Mouse (Mus musculus): ENCODE data around the gene Tmem120b. TPM values are rescaled to one million over a fixed set of nuclear protein-coding genes. Genes with fewer than 3 reads are reported as not detected.
A peak's percentile ranks its signal among the peaks of the same experiment; 100 is the strongest.

Tmem120b gene
- total and polyA plus RNA-seq, 2 experiments: 2.7 to 3.8 TPM

DNA sequence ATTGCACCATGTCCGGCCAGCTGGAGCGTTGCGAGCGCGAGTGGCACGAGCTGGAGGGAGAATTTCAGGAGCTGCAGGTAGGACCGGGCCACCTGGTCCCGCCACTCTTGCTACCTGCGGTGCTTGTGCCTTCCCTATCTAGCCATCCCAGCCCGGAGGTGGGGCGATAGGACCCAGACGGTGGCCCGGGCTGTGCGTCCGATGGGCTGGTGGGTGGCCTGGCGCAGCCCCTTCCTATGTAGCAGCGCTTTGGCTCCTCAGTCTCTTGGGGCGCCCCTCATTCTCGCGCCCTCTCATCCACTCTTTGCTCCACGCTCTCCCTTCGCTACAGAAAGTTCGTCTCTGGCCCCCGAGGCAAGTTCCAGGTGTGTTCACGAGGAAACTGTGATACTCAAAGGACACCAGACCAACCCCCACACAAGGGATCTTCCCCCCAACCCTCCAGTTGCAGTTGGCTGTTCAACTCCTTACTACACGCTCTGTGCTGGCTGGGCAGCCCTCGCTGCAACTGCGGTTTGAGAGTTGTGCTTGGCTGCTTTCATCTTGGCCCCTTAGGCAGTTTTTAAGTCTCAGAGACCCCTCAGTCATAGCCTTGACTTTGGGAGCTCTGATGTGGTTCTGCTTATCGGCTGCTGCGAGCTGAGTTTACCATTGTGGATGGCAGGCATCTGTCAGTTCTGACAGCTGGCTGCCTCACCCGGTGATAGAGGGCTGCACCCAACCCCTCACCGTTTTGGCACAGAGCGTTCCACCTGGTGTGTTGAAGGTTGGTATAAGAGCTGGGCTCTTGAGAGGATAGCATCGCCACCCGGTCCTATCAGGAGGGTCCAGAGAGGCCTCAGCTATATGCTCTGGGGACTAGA, 8.4 kb downstream of the Tmem120b start:
- H3K27me3 ChIP-seq (ENCODE audit: control insufficient read depth, insufficient read depth, low read length): no peaks in the 10 kb centered on the region
- no peak for DNase-seq (ENCODE audit: extremely low read depth, low read depth, low spot score)
- 4% methylated on average over 35 of the region's 35 CpGs for WGBS
- peak overlapping the region; percentile 63 for H3K4me3 ChIP-seq (ENCODE audit: insufficient read depth, low read depth, low read length)
- H3K27ac ChIP-seq (replicated peaks; ENCODE audit: insufficient read depth, low read depth, low read length): 0 out of 2 replicates have a peak overlapping the region, but pooled peaks have one; percentile 1
- H3K79me2 ChIP-seq (ENCODE audit: control insufficient read depth, insufficient read depth, low read length): peaks cover 12% of the 10 kb centered on the region; the same call in 1 of the 2 replicates
- peak overlapping the region; percentile 72 for H3K9ac ChIP-seq (ENCODE audit: low read depth, low read length)
- H3K4me1 ChIP-seq (ENCODE audit: control insufficient read depth, insufficient read depth, low read length): peaks cover 15% of the 10 kb centered on the region
- no peak for TF ChIP-seq POLR2A (IDR thresholded peaks at IDR 0.05; ENCODE audit: extremely low read depth, insufficient read depth, low read length)
- TF ChIP-seq CTCF (IDR thresholded peaks at IDR 0.05; ENCODE audit: low read depth, low read length): no peak
- no peaks in the 10 kb centered on the region for H3K36me3 ChIP-seq (ENCODE audit: control insufficient read depth, insufficient read depth, low read length)

DNA sequence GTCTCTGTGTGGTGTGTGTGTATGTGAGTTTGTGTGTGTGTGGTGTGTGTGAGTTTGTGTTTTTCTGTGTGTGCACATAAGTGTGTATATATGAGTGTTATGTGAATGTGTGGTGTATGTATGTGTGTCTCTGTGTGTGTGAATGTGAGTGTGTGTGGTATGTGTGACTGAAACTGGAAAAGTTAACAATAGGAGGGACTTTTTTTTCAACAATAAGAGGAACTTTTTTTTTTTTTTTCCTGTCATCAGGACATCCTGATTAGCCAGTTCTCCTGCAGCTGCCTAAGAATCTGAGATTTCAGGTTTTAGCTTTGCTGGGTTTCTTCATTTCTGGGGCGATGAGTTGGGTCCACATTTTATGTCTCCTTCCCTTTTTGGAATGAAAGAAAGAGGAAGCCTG, 11.4 kb downstream of the Tmem120b start:
- Histone ChIP-seq H3K9ac (ENCODE audit: low read depth, low read length) (no peak overlapping the region), H3K27me3 (ENCODE audit: control insufficient read depth, insufficient read depth, low read length) (no peaks in the 10 kb centered on the region), H3K36me3 (ENCODE audit: control insufficient read depth, insufficient read depth, low read length) (no peaks in the 10 kb centered on the region), H3K4me1 (ENCODE audit: control insufficient read depth, insufficient read depth, low read length) (peaks cover 19% of the 10 kb centered on the region), H3K27ac (replicated peaks; ENCODE audit: insufficient read depth, low read depth, low read length) (no peak overlapping the region), H3K79me2 (ENCODE audit: control insufficient read depth, insufficient read depth, low read length) (peaks cover 16% of the 10 kb centered on the region), H3K4me3 (ENCODE audit: insufficient read depth, low read depth, low read length) (no peak overlapping the region)
- WGBS: 71% methylated on average over 1 of the region's 1 CpGs
- TF ChIP-seq POLR2A (IDR thresholded peaks at IDR 0.05; ENCODE audit: extremely low read depth, insufficient read depth, low read length) (no peak), CTCF (IDR thresholded peaks at IDR 0.05; ENCODE audit: low read depth, low read length) (no peak)
- DNase-seq (ENCODE audit: extremely low read depth, low read depth, low spot score): no peak

DNA sequence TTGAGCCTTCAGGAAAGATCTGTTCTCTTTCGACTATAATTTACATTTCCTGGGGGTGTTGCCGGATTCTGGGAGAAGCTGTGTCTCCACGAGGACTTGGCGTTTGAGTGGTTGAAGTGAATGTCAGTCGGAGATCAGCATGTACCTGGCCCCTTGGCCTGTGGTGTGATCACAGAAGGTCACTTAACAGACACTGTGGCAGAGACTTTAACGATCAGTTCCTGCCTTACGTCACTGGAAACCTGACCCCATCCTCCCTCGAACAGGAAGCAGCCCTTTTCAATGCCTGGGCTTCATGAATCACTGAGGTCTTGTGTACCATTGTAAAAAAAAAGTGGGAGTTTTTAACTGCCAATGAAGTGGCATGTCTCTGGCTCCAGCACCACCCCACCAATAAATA, 11.8 kb downstream of the Tmem120b start:
- H3K27ac ChIP-seq (replicated peaks; ENCODE audit: insufficient read depth, low read depth, low read length): no peak overlapping the region
- DNase-seq (ENCODE audit: extremely low read depth, low read depth, low spot score): peak; percentile 40
- H3K27me3 ChIP-seq (ENCODE audit: control insufficient read depth, insufficient read depth, low read length): no peaks in the 10 kb centered on the region
- H3K79me2 ChIP-seq (ENCODE audit: control insufficient read depth, insufficient read depth, low read length): peaks cover 21% of the 10 kb centered on the region
- peaks cover 19% of the 10 kb centered on the region for H3K4me1 ChIP-seq (ENCODE audit: control insufficient read depth, insufficient read depth, low read length)
- H3K36me3 ChIP-seq (ENCODE audit: control insufficient read depth, insufficient read depth, low read length): no peaks in the 10 kb centered on the region
- no peak for TF ChIP-seq POLR2A (IDR thresholded peaks at IDR 0.05; ENCODE audit: extremely low read depth, insufficient read depth, low read length)
- TF ChIP-seq CTCF (IDR thresholded peaks at IDR 0.05; ENCODE audit: low read depth, low read length): no peak
- no peak overlapping the region for H3K9ac ChIP-seq (ENCODE audit: low read depth, low read length)
- 65% methylated on average over 8 of the region's 8 CpGs for WGBS
- H3K4me3 ChIP-seq (ENCODE audit: insufficient read depth, low read depth, low read length): no peak overlapping the region

DNA sequence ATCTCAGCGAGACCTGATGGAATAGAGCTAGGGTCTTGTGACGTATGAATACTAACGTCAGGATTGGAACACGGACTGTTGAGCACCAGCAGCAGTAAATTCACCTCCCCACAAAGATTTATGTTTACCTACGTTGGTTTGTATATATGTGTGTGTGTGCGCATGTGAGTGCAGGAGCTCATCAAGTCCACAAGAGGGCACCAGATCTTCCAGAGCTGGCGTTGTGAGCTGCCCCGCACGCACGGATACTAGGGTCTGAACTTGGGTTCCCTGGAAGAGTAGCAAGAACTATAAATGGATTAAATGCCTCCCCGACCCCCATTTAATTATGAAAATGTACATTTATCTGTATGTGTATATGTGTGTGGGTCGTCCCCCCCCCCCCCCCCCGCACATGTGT, 12.3 kb downstream of the Tmem120b start:
- peaks cover 15% of the 10 kb centered on the region for H3K4me1 ChIP-seq (ENCODE audit: control insufficient read depth, insufficient read depth, low read length)
- no peak overlapping the region for H3K27ac ChIP-seq (replicated peaks; ENCODE audit: insufficient read depth, low read depth, low read length)
- 95% methylated on average over 13 of the region's 13 CpGs for WGBS

DNA sequence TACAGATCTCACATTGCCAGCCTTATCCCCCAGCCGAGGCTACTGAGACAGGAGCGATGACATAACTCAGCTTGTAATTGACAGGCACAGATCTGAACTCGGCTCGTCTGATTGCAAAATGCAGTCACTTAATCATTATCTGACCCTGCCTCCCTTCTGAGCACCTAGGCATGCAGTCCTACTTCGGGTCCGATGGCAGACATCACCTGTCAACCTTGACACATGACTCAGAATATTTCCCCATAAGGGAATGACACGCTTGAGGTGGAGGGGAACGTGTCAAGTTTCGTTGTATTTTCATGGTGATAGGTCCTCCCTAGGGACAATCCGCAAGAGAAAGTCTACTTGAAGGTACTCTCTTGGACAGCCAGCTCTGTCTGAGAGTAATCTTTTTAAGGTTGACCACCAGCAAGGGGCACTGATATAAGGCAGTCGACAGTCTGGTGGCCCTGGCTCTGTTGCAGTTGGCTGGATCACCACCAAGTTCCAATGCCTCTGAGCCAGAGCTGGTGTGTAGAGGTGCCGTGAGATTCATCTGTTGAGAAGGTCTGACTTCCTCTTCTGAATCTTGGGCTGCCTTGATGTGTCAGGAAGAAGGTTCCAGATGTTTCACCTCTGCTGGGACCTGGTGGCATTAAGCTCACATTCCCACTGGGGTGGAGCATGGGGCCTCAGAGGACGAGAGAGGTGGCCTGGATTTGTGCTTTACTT, 15.3 kb downstream of the Tmem120b start:
- no peak overlapping the region for H3K4me3 ChIP-seq (ENCODE audit: insufficient read depth, low read depth, low read length)
- TF ChIP-seq POLR2A (IDR thresholded peaks at IDR 0.05; ENCODE audit: extremely low read depth, insufficient read depth, low read length) (no peak), CTCF (IDR thresholded peaks at IDR 0.05; ENCODE audit: low read depth, low read length) (no peak)
- WGBS: 36% methylated on average over 13 of the region's 13 CpGs
- no peak overlapping the region for H3K9ac ChIP-seq (ENCODE audit: low read depth, low read length)
- peak; percentile 66 for DNase-seq (ENCODE audit: extremely low read depth, low read depth, low spot score)
- H3K79me2 ChIP-seq (ENCODE audit: control insufficient read depth, insufficient read depth, low read length): peaks cover 20% of the 10 kb centered on the region
- no peaks in the 10 kb centered on the region for H3K27me3 ChIP-seq (ENCODE audit: control insufficient read depth, insufficient read depth, low read length)
- peaks cover 4% of the 10 kb centered on the region; the same call in 1 of the 2 replicates for H3K4me1 ChIP-seq (ENCODE audit: control insufficient read depth, insufficient read depth, low read length)
- no peak overlapping the region for H3K27ac ChIP-seq (replicated peaks; ENCODE audit: insufficient read depth, low read depth, low read length)
- H3K36me3 ChIP-seq (ENCODE audit: control insufficient read depth, insufficient read depth, low read length): no peaks in the 10 kb centered on the region

More for the DNA sequence above, 12.3 kb downstream of the Tmem120b start:
- Histone ChIP-seq H3K27me3 (ENCODE audit: control insufficient read depth, insufficient read depth, low read length) (no peaks in the 10 kb centered on the region), H3K4me3 (ENCODE audit: insufficient read depth, low read depth, low read length) (no peak overlapping the region), H3K79me2 (ENCODE audit: control insufficient read depth, insufficient read depth, low read length) (peaks cover 22% of the 10 kb centered on the region), H3K9ac (ENCODE audit: low read depth, low read length) (no peak overlapping the region), H3K36me3 (ENCODE audit: control insufficient read depth, insufficient read depth, low read length) (no peaks in the 10 kb centered on the region)
- DNase-seq (ENCODE audit: extremely low read depth, low read depth, low spot score): no peak
- TF ChIP-seq CTCF (IDR thresholded peaks at IDR 0.05; ENCODE audit: low read depth, low read length) (0 out of 2 replicates have a peak, but pooled peaks have one; percentile 4), POLR2A (IDR thresholded peaks at IDR 0.05; ENCODE audit: extremely low read depth, insufficient read depth, low read length) (no peak)
